Mouse (Mus musculus) intestine, embryonic 16.5 days (tissue): Measurements from ENCODE around the gene Lce1a1. TPM values are rescaled to one million over a fixed set of nuclear protein-coding genes. Genes with fewer than 3 reads are reported as not detected.

Source experiments
- polyA plus RNA-seq: library from polyadenylated mRNA; unstranded; fragments of >200 nt; fragmentation: Nextera tagmentation; extraction: Ambion mirVana; gene quantifications from 2 replicates; pipeline ENCODE4 v1.2.1, GENCODE M21; 2015

Lce1a1 gene
- polyA plus RNA-seq, 1 experiment from 2014 or later: not detected

Other genes starting within 250 kb of the Lce1a1 start
- gene Sprr2i, start 240.3 kb downstream of the Lce1a1 start, polyA plus RNA-seq: not detected in 2 replicates
- gene Sprr2j-ps, start 230.2 kb downstream of the Lce1a1 start, polyA plus RNA-seq: not detected in 2 replicates
- gene Gm9774, start 218.9 kb downstream of the Lce1a1 start, polyA plus RNA-seq: 5.4 and 6.0 TPM in 2 replicates
- not detected in 2 replicates for gene Sprr2k, start 215.7 kb downstream of the Lce1a1 start, polyA plus RNA-seq
- 0.22 TPM in 1 of 2 replicates, not detected in the other for gene Sprr1b, start 209.5 kb downstream of the Lce1a1 start, polyA plus RNA-seq
- not detected in 2 replicates for gene Sprr3, start 189.6 kb downstream of the Lce1a1 start, polyA plus RNA-seq
- gene Sprr1a, start 162.4 kb downstream of the Lce1a1 start, polyA plus RNA-seq: 0.34 and 1.0 TPM in 2 replicates
- gene Sprr4, start 147.8 kb downstream of the Lce1a1 start, polyA plus RNA-seq: not detected in 2 replicates
- gene 2310046K23Rik, start 113.8 kb downstream of the Lce1a1 start, polyA plus RNA-seq: not detected in 2 replicates
- 0.13 TPM in 1 of 2 replicates, not detected in the other for gene Ivl, start 74.6 kb downstream of the Lce1a1 start, polyA plus RNA-seq
- 10.9 and 18.8 TPM in 2 replicates for gene Smcp, start 59.3 kb downstream of the Lce1a1 start, polyA plus RNA-seq
- gene 2210017I01Rik, start 40.8 kb downstream of the Lce1a1 start, polyA plus RNA-seq: not detected in 2 replicates
- not detected in 2 replicates for gene Lce6a, start 26.6 kb downstream of the Lce1a1 start, polyA plus RNA-seq
- not detected in 2 replicates for gene Lce1b, start 8.6 kb upstream of the Lce1a1 start, polyA plus RNA-seq
- gene Lce1a2, start 22.0 kb upstream of the Lce1a1 start, polyA plus RNA-seq: not detected in 2 replicates
- not detected in 2 replicates for gene Lce1c, start 30.9 kb upstream of the Lce1a1 start, polyA plus RNA-seq
- gene Lce1d, start 38.9 kb upstream of the Lce1a1 start, polyA plus RNA-seq: not detected in 2 replicates
- gene Lce1e, start 60.8 kb upstream of the Lce1a1 start, polyA plus RNA-seq: not detected in 2 replicates
- gene Lce1f, start 72.0 kb upstream of the Lce1a1 start, polyA plus RNA-seq: not detected in 2 replicates
- not detected in 2 replicates for gene Gm38119, start 90.8 kb upstream of the Lce1a1 start, polyA plus RNA-seq
- gene Lce1g, start 104.0 kb upstream of the Lce1a1 start, polyA plus RNA-seq: not detected in 2 replicates
- not detected in 2 replicates for gene Lce1h, start 116.8 kb upstream of the Lce1a1 start, polyA plus RNA-seq
- not detected in 2 replicates for gene Lce1i, start 130.6 kb upstream of the Lce1a1 start, polyA plus RNA-seq
- not detected in 2 replicates for gene Lce1j, start 142.2 kb upstream of the Lce1a1 start, polyA plus RNA-seq
- not detected in 2 replicates for gene Lce1k, start 159.6 kb upstream of the Lce1a1 start, polyA plus RNA-seq
- gene Kprp, start 178.9 kb upstream of the Lce1a1 start, polyA plus RNA-seq: not detected in 2 replicates
- not detected in 2 replicates for gene Lce1l, start 203.0 kb upstream of the Lce1a1 start, polyA plus RNA-seq
- gene 2310050C09Rik, start 221.9 kb upstream of the Lce1a1 start, polyA plus RNA-seq: not detected in 2 replicates